ENCODE assay signal across 29 mouse cellular contexts in the genomic region with DNA sequence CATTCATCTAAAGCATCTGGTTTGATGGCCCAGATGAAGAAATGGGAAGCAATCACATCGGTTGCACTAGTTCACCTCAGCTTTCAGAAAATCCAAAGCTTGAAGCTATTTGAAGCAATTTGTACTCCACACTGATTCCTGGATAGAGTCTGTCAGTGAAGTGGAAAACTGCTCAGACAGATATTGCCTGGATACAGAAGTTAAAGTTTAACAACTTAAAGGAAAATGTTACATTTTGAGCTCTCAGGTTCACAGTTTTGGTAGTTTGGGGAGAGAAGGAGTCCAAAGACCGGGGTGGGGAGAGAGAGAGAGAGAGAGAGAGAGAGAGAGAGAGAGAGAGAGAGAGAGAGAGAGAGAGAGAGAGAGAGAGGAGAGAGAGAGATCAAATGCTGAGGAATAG. TPM values are rescaled to one million over a fixed set of nuclear protein-coding genes. Genes with fewer than 3 reads are reported as not detected.
"Had no signal": no experiment of that assay in that cellular context is flagged by ENCODE, and none has a peak within 500 bp of the region (broad histone marks: within the 10 kb centered on the region; RNA-seq: fewer than 3 reads in every experiment).

No protein-coding gene starts in this region.

- H3K4me2 ChIP-seq: hindbrain, embryonic 15.5 days; limb, embryonic 13.5 days; liver, embryonic 12.5 days; liver, embryonic 15.5 days; midbrain, embryonic 11.5 days; stomach, embryonic 15.5 days had no signal

- H3K27ac ChIP-seq: hindbrain, embryonic 15.5 days; limb, embryonic 10.5 days; limb, embryonic 13.5 days; liver, embryonic 12.5 days; liver, embryonic 15.5 days; stomach, embryonic 15.5 days had no signal

- H3K36me3 ChIP-seq: hindbrain, embryonic 15.5 days; limb, embryonic 10.5 days; limb, embryonic 13.5 days; liver, embryonic 12.5 days; liver, embryonic 15.5 days; stomach, embryonic 15.5 days had no signal

- H3K9ac ChIP-seq: hindbrain, embryonic 15.5 days; limb, embryonic 13.5 days; liver, embryonic 12.5 days; liver, embryonic 15.5 days; stomach, embryonic 15.5 days had no signal

- H3K4me3 ChIP-seq: hindbrain, embryonic 15.5 days; limb, embryonic 10.5 days; limb, embryonic 13.5 days; liver, embryonic 12.5 days; liver, embryonic 15.5 days; stomach, embryonic 15.5 days had no signal

- H3K4me1 ChIP-seq: hindbrain, embryonic 15.5 days; limb, embryonic 10.5 days; limb, embryonic 13.5 days; liver, embryonic 12.5 days; liver, embryonic 15.5 days; stomach, embryonic 15.5 days had no signal

- H3K27me3 ChIP-seq: hindbrain, embryonic 15.5 days; limb, embryonic 13.5 days; liver, embryonic 12.5 days; liver, embryonic 15.5 days; stomach, embryonic 15.5 days had no signal

- H3K9me3 ChIP-seq: hindbrain, embryonic 15.5 days; limb, embryonic 10.5 days; limb, embryonic 13.5 days; liver, embryonic 12.5 days; liver, embryonic 15.5 days; stomach, embryonic 15.5 days had no signal

- ATAC-seq: intestine, postnatal 0 days; liver, embryonic 12.5 days had no signal

- DNase-seq: layer of hippocampus, adult 9-11 months; lung, adult 2 months; lung, postnatal 14 days; lung, postnatal 4 days; midbrain, embryonic 14.5 days; right cerebral cortex, adult 18-20 months; right cerebral cortex, postnatal 14 days; right cerebral cortex, postnatal 4 days; thymus, postnatal 25 days had no signal

RNA-seq across cellular contexts. Expression of gene Slc22a27, which starts 2.9 kb away (rescaled TPM):
- total RNA-seq: layer of hippocampus, adult 18-20 months; layer of hippocampus, postnatal 25 days; left cerebral cortex, adult 18-20 months; left cerebral cortex, postnatal 25 days; megakaryocyte progenitor cell, adult 5-6 weeks; megakaryocyte-erythroid progenitor cell, adult 5-6 weeks; midbrain, postnatal 0 days had no signal
- polyA plus RNA-seq: hindbrain, embryonic 15.5 days; intestine, embryonic 14.5 days; intestine, postnatal 0 days; limb, embryonic 10.5 days; limb, embryonic 13.5 days; liver, embryonic 12.5 days; lung, adult 2 months; lung, embryonic 16.5 days; midbrain, embryonic 11.5 days; midbrain, embryonic 14.5 days; midbrain, postnatal 0 days; neural tube, embryonic 11.5 days; neural tube, embryonic 14.5 days; thymus, postnatal 0 days had no signal
